Mouse (Mus musculus) kidney, adult 18-20 months (tissue): ENCODE results near the gene Fam122c.
A peak's percentile ranks its signal among the peaks of the same experiment; 100 is the strongest.
"Not testable (repeated sequence)": the region's sequence is repeated elsewhere in the genome, so short reads cannot be mapped to it uniquely, and the experiment has no call there.

Source experiments
- DNase-seq: peaks from one replicate; pipeline ENCODE4 v3.0.0; 2021

Gene Fam122c

DNA sequence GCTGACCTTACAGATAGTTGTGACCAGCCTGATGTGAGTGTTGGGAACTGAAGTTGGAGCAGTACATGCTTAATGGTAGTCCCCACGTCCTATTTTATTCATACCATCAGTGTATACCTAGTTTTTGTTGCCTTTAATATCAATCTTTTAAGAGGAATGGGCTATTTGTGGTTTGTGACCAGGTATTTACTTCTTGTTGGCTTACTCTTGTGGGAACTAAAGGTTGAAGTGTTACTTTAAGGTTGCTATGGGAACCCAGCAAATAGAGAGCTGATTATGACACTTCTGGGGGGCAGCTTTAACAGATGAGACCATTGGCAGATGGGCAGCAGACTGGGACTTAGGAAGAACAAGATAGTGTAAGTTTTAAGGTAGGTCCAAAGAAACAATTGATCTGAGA is at the start of gene Fam122c:
Gene Fam122c (plus strand): TSS at position 301 of the 400 bp plus-strand sequence.
- no peak for DNase-seq

GRCm38 (mm10) chrX:53224353-53224944 is 48.8 kb upstream of the Fam122c start:
- no peak for DNase-seq

- DNase-seq, result no peak
Measured at GRCm38 (mm10) chrX:53231965-53232364, 41.3 kb upstream of the Fam122c start.

DNA sequence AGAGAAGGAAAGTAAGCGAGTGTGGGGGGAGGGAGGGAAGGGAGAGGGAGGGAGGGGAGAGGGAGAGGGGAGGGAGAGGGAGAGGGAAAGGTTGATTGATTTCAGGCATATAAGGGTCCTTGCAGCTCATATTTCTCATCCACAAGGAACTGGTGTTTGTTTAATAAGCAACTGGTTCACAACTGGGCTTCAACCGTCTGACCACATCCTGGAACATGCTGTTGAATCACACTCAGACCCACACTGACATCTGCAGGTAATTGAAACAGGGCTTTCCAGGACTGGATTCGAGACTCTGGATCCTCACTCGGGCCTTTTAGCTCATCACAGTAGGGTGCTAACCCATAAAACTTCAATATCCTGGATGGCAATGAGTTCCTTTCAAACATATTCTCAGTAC is 39.5 kb upstream of the Fam122c start:
- DNase-seq, result no peak

DNA sequence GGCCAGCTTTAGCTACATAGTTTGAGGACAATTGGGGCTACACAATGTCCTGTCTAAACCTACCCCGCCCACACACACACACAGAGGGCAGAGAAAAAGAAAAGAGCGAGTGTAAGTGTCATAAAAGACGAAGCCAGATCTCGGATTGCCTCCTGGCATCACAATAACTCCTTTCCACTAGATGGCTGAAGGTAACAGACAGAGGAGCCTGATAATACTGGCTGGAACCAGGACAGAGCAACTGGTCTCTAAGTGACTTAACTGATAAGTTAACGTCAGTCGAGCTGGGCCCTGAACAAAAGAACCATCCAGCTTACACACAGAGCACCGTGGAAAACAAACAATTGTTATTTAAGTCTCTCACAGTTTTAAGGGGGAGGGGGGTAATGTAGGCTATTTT is 36.8 kb upstream of the Fam122c start:
- no peak for DNase-seq

DNA sequence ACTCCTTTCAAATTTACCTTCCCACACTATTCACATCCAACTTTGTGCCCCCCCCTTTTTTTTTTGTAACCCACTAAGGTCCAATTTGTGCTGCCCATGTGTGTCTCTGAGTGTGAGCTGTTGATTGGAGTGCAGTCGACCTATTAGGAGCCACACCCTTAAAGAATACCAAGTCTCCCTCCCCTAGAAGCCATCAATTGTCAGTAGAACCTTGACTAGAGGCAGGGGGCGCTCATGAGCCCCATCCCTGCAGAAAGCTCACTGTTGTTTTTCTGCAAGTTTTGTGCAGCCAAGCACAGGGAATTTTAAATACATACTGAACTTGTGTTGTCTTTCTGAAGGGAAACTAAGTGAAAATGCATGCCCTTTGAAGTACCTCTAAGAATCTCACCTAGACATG is 35.3 kb upstream of the Fam122c start:
- DNase-seq, result no peak

GRCm38 (mm10) chrX:53240011-53240410 is 33.2 kb upstream of the Fam122c start, which contains the start of gene Plac1:
Gene Plac1 (minus strand): TSS chrX:53240111.
- no peak for DNase-seq

- DNase-seq, result no peak
Measured at GRCm38 (mm10) chrX:53255195-53255594, 18.0 kb upstream of the Fam122c start.

GRCm38 (mm10) chrX:53266186-53266585 is 7.0 kb upstream of the Fam122c start:
- no peak for DNase-seq

GRCm38 (mm10) chrX:53268856-53269255 is 4.4 kb upstream of the Fam122c start:
- DNase-seq, result peak; percentile 66

GRCm38 (mm10) chrX:53269289-53270062 is 3.7 kb upstream of the Fam122c start, which contains the start of gene Fam122b:
Gene Fam122b (minus strand): TSS chrX:53269805.
- peak; percentile 88 for DNase-seq

- DNase-seq, result no peak
Measured at GRCm38 (mm10) chrX:53270063-53270432, 3.2 kb upstream of the Fam122c start.

DNA sequence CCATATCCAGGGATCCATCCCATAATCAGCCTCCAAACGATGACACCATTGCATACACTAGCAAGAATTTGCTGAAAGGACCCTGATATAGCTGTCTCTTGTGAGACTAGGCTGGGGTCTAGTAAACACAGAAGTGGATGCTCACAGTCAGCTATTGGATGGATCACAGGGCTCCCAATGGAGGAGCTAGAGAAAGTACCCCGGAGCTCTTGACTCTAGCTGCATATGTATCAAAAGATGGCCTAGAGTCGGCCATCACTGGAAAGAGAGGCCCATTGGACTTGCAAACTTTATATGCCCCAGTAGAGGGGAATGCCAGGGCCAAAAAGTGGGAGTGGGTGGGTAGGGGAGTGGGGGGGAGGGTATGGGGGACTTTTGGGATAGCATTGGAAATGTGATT is 1.6 kb upstream of the Fam122c start:
- not testable (repeated sequence) for DNase-seq

DNA sequence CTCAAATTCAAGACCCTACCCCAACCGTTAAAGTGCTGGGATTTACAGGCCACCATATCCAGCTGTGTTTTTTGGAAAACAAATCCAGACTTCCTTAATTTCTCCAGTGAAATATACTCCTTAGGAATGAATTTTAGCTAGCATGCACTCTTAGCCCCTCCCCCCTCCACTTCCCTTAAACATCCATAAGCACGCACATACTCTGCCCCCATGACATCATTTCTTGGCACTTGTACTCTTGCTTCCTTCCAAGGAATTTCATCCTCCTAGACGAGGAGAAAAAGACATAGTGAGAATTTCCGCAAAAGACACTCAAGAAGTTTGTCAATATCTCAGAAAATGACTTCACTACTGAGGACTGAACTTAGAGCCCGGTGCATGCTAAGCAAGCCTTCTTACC is 14.7 kb downstream of the Fam122c start:
- no peak for DNase-seq

DNA sequence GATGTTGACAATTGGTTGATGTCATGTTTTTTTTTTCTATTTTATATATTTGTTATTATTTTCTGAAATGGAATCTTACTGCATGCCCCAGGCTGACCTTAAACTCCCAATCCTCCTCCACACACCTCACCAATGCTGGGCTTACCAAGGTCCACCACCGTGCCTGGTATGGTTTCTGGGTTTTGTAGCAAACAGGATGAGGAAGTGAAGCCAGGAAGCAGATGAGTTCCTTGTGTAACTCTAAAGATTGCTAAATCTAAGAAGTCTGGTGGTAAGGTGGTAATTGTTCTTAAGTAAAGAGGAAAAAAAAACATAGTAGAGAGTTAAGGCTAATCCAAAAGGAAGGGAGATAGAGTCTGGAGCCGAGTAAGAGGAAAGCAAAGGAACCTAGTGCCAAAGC is 47.3 kb downstream of the Fam122c start:
- DNase-seq, result no peak

GRCm38 (mm10) chrX:53321111-53321510 is 47.9 kb downstream of the Fam122c start:
- DNase-seq, result no peak

DNA sequence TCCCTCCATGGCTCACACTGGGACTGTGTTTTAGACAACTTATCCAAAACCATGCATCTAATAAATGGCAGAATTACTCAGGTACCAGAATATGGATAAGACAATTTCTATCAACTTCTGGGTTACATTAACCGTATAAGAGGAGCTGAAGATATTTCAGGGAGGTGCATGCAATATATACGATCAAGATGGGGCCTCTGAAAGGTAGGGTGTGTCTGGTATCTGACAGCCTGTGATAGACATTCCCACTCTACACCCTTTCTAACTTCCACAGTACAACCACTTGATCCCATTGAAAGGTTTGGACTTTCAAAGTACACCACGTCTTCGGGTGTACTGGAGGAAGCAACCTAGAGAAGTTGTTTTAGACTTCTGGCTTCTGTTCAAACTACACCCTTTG is 57.2 kb downstream of the Fam122c start:
- DNase-seq, result no peak

DNA sequence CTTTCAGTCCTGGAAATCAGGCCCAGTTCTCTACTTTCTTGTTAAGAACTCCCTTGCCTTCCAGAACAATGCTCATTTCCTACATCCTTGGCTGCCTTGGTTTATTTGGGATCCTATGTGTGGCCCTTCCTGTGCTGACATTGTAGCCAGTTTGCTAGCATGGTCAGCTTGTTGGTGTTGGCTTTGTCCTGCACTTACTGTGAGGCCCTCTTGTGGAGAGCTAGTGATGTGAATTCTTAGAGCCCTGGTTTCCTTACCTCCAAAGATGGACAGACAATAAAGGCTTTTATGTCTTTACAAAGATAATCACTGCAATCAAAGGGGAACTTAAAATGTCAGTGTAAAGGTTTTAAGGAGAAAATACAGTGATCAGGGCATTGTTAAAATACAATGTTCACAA is 64.1 kb downstream of the Fam122c start:
- DNase-seq, result no peak

DNA sequence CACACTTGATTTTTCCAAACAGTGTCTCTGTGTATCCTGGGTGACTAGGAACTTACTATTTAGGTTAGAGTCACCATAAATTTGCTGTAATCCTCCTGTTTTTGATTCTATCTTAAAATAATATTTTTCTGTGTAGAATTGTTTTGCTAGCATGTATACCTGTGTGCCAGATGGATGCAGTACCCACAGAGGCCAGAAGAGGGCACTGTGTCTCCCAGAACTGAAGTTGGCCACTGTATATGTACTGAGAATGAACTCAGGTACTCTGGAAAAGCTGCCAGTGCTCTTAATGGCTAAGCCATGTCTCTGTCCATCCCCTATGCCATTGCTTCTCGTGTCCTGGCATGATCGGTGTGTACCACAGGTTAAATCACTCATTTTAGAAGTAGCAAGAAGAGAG is 68.3 kb downstream of the Fam122c start:
- DNase-seq, result peak; percentile 58

- no peak for DNase-seq
Measured at GRCm38 (mm10) chrX:53348374-53348773, 75.2 kb downstream of the Fam122c start.

DNA sequence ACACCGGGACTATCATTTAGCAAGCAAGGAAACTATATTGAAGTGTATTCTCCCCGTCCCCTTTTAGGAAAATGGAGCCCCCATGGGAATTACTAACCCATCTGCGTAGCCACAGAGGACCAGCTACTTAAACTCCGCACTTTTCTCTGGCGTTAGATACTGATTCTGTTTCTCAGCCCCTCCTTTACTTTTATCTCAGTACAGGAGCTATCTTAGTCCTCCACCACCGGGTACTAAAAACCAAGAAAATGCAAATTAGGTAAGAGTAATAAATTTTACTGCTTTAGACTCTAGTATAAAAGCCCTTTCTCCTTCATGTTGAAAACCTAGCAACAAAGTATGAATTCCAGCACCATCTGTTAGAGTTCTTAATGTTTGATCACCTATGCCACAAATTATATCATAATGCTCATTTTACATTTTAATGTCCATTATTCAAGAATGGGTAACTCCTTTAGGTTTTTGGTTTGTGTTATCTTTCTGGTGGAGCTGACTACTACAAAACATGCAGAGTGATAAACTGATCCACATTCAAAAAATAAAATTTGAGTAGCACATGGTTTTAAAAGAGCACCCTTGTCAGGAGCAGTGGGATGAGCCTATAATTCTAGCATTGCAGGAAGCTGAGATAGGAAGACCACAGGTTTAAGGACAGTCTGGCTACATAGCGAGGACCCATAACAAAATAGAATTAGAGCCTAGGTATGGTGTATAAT is 91.6 kb downstream of the Fam122c start:
- no peak for DNase-seq

- peak; percentile 14 for DNase-seq
Measured at GRCm38 (mm10) chrX:53369534-53370365, 96.5 kb downstream of the Fam122c start.

DNA sequence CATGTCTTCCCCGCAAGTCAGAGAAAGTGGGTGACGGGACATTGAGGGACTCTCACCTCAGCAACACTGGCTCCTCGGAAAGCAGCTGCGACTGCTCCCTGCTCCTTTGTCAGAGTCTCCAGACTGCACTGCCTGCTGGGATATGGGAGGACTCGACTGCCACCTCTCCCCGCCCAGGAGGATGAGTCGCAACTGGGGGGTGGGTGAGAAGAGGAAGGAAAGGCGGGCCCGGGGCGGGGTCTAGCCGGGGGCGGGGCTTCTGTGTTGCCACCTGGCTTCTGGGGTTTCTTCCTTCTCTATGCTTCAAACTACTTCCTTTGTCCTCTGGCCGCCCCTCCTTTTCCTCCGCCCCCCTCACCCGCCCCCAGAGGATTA is 97.1 kb downstream of the Fam122c start, which contains the start of gene Mospd1:
Gene Mospd1 (minus strand): TSS at position 137 of the 375 bp plus-strand sequence.
- DNase-seq, result peak; percentile 88
